Mouse (Mus musculus) left cerebral cortex, adult 9 months (tissue): ENCODE data around the gene Kifc1.

Source experiments
- DNase-seq, 2 experiments: peaks; one replicate each; pipeline ENCODE4 v3.0.0; 2022; ENCODE audit warnings: low spot score in 2 of 2

The Kifc1 gene

DNA sequence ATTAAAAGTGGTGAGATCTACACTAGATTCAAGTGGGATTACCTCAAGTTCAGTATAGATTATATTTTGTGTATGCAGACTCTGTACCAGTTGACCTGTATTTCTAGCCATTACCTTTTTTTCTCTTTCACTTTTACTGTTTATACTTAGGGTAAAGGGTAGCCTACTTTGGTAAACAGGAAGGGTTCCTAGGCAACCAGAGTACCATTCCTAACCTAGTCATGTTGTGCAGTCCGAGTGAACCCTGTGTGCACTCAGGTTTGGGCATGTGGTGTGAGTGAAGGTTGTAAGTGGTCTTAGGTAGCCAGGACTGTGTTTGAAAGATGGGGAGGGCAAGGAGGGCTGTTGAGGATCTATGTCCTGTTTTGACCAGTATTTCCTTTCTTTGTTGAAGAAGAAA is 39.1 kb downstream of the Kifc1 start:
- no peak for DNase-seq

DNA sequence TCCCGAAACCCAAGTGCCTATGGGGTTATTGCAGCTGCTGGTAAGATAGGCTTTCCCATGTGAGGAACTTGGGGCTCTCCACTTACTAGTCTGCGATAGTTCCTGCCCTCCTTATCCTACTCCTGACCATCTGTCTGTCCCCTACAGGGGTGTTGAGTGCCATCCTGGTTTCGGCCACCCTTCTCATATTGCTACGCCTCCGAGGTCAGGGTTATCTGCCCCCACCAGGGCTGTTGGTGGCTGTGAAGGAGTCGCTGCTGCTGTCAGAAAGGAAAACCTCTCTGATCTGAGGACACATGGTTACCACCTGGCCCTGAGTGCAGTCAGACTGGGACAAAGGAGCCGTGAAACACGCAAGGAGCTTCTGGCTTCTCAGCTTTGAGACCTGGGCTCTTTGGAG is 42.3 kb downstream of the Kifc1 start:
- no peak for DNase-seq

DNA sequence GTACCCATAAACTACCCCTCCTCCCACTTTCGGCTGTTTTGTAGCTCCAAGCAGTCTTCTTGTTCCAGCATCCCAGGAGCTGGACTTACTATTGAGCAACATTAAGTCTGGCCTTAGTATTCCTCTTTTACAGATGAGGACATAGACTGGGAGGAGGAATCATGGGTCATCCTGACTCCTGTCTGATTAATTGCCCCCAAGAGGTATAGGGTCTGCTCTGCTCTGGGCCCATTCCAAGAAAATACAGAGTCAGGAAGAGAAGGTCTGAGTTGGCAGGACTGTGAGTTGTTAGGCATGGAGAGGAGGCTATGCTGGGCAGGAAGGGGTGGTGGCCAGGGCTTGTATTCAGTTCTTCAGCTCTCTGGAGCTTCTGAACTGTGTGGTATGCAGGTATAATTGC is 46.3 kb downstream of the Kifc1 start:
- DNase-seq: no peak

DNA sequence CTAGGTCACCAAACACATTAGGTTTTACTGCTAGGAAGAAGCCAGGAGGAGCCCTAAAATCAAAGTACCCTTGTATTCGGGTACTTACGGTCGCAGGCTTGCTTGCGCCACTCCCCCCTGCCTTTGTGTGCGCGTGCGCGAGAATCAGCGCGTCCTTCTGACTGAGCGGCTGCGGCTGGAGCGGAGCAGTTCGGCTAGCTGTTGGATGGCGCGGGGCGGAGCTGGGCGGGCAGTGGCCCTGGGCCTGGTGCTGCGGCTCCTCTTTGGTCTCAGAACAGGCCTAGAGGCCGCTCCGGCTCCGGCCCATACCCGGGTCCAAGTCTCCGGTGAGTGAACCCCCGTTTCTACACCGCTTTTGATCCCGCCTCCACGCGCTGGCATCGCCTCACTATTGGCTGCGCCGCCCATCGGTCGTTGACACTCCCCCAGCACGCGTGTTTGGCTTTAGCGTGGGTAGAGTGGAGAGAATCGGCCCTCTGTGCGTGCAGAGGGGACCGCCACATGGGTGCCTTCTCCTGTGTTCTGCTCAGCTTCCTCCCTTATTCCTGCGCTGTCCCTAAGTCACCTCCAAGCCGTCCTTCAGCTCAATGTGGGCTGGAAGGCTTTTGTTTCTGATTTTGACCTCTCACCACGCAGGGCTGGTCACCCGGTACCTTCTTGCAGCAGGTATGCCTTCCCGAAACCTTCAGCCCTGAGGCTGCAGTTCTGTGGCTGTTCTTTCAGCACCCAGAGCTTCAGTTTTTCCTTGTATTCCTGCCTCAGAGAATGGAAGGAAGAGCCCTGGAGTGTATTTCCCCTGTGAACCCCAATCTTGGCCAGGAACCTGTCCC is 47.3 kb downstream of the Kifc1 start, which contains the start of gene Cd320:
TSS of gene Cd320 (plus strand) at position 126 of the 830 bp plus-strand sequence.
- peak; percentile 77 to 93 for DNase-seq

DNA sequence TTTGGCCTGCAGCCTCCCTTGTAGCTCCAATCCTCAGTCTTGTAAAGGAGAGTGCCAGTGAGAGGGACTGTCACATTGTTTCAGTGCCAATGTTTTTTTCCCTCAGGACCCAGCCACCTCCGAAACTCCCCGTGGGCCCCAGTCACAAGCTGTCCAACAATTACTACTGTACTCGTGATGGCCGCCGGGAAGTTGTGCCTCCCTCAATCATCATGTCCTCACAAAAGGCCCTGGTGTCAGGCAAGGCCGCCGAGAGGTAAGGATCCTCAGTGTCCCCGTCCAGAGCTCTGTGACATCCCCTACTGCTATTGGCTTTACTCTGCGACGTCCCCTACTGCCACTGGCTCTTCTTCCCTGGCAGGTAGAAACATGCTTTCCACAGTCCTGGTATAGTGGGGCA is 60.9 kb downstream of the Kifc1 start:
- no peak for DNase-seq

DNA sequence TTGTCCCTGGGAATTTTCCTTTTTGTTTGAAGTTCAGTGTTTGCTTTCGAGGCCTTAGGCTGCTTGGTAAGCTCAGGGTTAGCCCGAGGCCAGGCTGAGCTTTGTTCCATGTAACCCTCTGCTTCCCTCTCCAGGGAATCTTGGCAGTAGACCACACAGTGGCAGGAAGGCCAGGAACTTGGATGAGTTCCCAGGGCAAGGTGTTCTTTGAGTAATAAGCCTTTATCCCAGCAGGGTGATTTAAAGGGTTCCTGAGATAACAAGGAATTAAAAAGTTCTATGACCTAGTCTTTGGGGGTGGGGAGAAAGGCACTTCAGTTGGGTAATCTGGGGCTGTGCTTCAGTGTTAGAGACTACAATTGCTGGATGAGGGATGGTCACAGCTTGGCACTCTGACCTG is 61.6 kb downstream of the Kifc1 start:
- no peak for DNase-seq

DNA sequence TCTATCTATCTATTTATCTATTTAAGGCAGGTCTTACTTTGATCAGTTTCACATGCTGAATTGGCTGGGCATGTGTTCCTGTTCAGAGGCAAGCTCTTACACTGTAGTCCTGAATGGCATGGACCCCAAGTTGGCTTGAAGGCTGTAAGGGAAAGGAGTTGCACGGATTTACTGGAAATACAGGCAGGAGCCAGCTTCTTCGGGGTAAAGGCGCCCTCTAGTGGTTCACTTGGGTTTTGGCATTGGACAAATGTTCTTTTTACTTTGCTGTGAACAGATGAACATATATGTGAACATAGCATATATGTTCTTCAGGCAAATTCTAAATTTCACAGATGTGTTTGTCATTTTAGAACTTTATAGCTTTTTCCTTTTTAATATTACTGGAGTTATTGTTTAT is 63.6 kb downstream of the Kifc1 start:
- DNase-seq: peak in 1 of 2 experiments; percentile 78
